14 mouse cellular contexts compared by ENCODE assay signal in the genomic region with DNA sequence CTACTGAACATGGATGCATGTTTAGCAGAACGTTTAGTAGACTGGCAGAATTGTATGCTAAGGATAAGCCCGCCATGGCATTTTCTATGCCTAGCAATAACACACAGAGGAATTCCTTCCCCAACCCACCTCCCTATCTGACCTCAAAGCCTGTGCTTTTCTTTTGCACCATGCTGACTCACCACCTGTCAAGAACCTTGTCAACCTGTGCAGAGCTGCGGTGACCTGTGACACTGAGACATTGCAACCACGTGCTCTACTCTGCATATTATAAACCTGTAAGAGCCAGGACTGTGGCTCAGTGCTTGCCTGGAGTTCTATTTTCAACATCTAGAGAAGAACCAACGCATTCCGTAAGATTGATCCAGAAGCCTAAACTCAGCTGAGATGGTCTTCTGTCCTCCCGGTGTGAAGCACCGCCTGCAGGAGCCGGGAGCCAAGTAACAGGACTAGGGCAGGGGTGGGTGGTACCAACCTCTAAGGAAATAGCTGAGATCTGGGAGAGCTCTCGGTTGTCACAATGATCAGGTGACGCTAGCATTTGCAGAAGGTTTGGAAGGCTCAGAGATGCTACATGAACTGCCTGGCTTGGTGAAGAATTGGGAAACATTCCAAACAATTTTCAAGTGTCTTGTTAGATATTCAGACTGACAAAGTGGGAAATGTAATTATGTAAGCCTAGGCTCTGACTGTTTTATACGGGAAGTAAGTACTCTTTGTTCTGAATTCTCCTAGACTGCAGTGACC. TPM values are rescaled to one million over a fixed set of nuclear protein-coding genes. Genes with fewer than 3 reads are reported as not detected.
DNase-seq lines count a peak whose midpoint lies in the region; ATAC-seq and TF ChIP-seq lines count a peak whose summit lies in the region.
"Had no signal": no experiment of that assay in that cellular context is flagged by ENCODE, and none has a peak within 500 bp of the region (broad histone marks: within the 10 kb centered on the region; RNA-seq: fewer than 3 reads in every experiment).

No protein-coding gene starts in this region.

- H3K4me1 ChIP-seq in stomach, embryonic 14.5 days (ENCODE audit: control insufficient read depth, insufficient read depth, low read length), result no peaks in the 10 kb centered on the region
- H3K4me1 ChIP-seq: hindbrain, embryonic 12.5 days; midbrain, embryonic 13.5 days had no signal

- no peak overlapping the region for H3K4me2 ChIP-seq in stomach, embryonic 14.5 days (replicated peaks; ENCODE audit: low read depth, low read length)
- H3K4me2 ChIP-seq: embryonic facial prominence, embryonic 15.5 days; hindbrain, embryonic 12.5 days; midbrain, embryonic 13.5 days had no signal

- no peaks in the 10 kb centered on the region for H3K36me3 ChIP-seq in stomach, embryonic 14.5 days (ENCODE audit: control insufficient read depth, insufficient read depth, low read length)
- H3K36me3 ChIP-seq: embryonic facial prominence, embryonic 15.5 days; hindbrain, embryonic 12.5 days; limb, embryonic 10.5 days; midbrain, embryonic 13.5 days had no signal

- no peak for TF ChIP-seq CTCF in layer of hippocampus, adult 2 months (conservative IDR thresholded peaks at IDR 0.05)

- H3K4me3 ChIP-seq in stomach, embryonic 14.5 days (ENCODE audit: low read depth, low read length), result no peak overlapping the region
- no peak overlapping the region for H3K4me3 ChIP-seq in layer of hippocampus, adult 2 months
- H3K4me3 ChIP-seq: embryonic facial prominence, embryonic 15.5 days; hindbrain, embryonic 12.5 days; limb, embryonic 10.5 days; midbrain, embryonic 13.5 days had no signal

- H3K9me3 ChIP-seq in stomach, embryonic 14.5 days (ENCODE audit: control insufficient read depth, low read depth, low read length), result no peaks in the 10 kb centered on the region
- H3K9me3 ChIP-seq: embryonic facial prominence, embryonic 15.5 days; hindbrain, embryonic 12.5 days; limb, embryonic 10.5 days; midbrain, embryonic 13.5 days had no signal

- no peak overlapping the region for H3K9ac ChIP-seq in stomach, embryonic 14.5 days (replicated peaks; ENCODE audit: low read depth, low read length)
- H3K9ac ChIP-seq: embryonic facial prominence, embryonic 15.5 days; hindbrain, embryonic 12.5 days; midbrain, embryonic 13.5 days had no signal

- 52% methylated on average over 12 of the region's 12 CpGs for WGBS in stomach, embryonic 14.5 days

- no peak for DNase-seq in frontal cortex, postnatal 14 days (ENCODE audit: low spot score in 2 of 2)
- peak; percentile 49 for DNase-seq in kidney, adult 9 months
- DNase-seq in kidney, adult 18-20 months, result no peak
- peak; percentile 28 to 43 for DNase-seq in cerebellum, adult 18-20 months
- no peak for DNase-seq in layer of hippocampus, adult 2 months (ENCODE audit: low spot score in 2 of 2)
- DNase-seq in adrenal gland, adult (ENCODE audit: inconsistent age in 2 of 2, low spot score in 1 of 2), result no peak
- DNase-seq: B cell, adult 2 months; lung, adult 2 months had no signal

- ATAC-seq in frontal cortex, adult (ENCODE audit: low TSS enrichment), result peak; percentile 69
- peak; percentile 60 for ATAC-seq in stomach, embryonic 14.5 days (ENCODE audit: insufficient number of reproducible peaks, insufficient read depth, low FRiP score, low read depth)
- ATAC-seq: midbrain, embryonic 13.5 days had no signal

- no peaks in the 10 kb centered on the region for H3K27me3 ChIP-seq in stomach, embryonic 14.5 days (ENCODE audit: control insufficient read depth, insufficient read depth, low read length)
- H3K27me3 ChIP-seq: embryonic facial prominence, embryonic 15.5 days; hindbrain, embryonic 12.5 days; midbrain, embryonic 13.5 days had no signal

- H3K27ac ChIP-seq in stomach, embryonic 14.5 days (ENCODE audit: low read length), result no peak overlapping the region
- no peak overlapping the region for H3K27ac ChIP-seq in layer of hippocampus, adult 2 months
- H3K27ac ChIP-seq: embryonic facial prominence, embryonic 15.5 days; hindbrain, embryonic 12.5 days; limb, embryonic 10.5 days; midbrain, embryonic 13.5 days had no signal

RNA-seq across cellular contexts. Expression of a gene that starts 18.8 kb away (rescaled TPM):
- 43.8 and 51.8 TPM in 2 replicates for polyA plus RNA-seq in stomach, embryonic 14.5 days (2014; fragmentation: Nextera tagmentation; extraction: Ambion mirVana)
- total RNA-seq in layer of hippocampus, adult 2 months (2021), result 1 to 10 TPM in 1 of 2 experiments, under 1 TPM in 1; 0.98 to 1.3 TPM

Comparison
In these comparisons a context has a peak if more than half of its experiments do, and no peak if none do; other contexts are left out.
1. DNase-seq: peak in kidney, adult 9 months (single experiment) and cerebellum, adult 18-20 months (2 of 2); none in frontal cortex, postnatal 14 days (0 of 2), kidney, adult 18-20 months (single experiment), layer of hippocampus, adult 2 months (0 of 2) and adrenal gland, adult (0 of 2).